Mouse (Mus musculus): ENCODE data around the gene Nfic.

GRCm38 (mm10) chr10:81466066-81466465 lies 10.6 kb upstream of the Nfic start:
- TF ChIP-seq EP300 (IDR thresholded peaks at IDR 0.05; ENCODE audit: low read depth) (no peak), CTCF (IDR thresholded peaks at IDR 0.05; ENCODE audit: low read depth) (no peak)
